Mouse (Mus musculus): ENCODE results near the gene Stx8.

DNA sequence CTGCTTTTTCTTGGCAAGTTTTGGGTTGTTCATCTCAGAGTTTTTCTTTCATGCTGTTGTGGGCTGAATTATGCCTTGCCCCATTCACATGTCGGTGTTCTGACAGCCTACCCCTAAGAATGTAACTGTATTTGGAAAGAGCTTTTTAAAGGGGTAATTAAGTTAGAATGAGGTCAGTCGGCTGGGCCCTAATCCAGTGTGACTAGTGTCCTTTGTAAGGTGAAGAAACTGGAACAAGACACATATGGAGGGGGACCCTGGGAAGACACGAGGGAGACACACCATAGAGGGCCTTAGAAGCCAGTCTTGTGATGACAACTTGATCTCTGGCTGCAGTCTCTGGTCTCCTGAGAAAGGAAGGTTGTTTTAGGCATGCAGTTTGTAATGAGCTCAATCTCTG is 63.9 kb downstream of the Stx8 start:
- TF ChIP-seq CTCF (IDR thresholded peaks at IDR 0.05; ENCODE audit: insufficient read depth, low read length) = no peak
- no peak for TF ChIP-seq POLR2A (IDR thresholded peaks at IDR 0.05; ENCODE audit: borderline replicate concordance, extremely low read depth, low read depth, low read length)
